Mouse (Mus musculus) limb, embryonic 14.5 days (tissue): Measurements from ENCODE around the gene Tbc1d10c. TPM values are rescaled to one million over a fixed set of nuclear protein-coding genes. Genes with fewer than 3 reads are reported as not detected.

Experiments
- ATAC-seq: fragments of 200-750 bp; cut with Nextera tagmentation; 2 replicates; pipeline ENCODE4 v1.8.0; 2017; ENCODE audit warnings: low read depth, moderate number of reproducible peaks, moderate TSS enrichment; ENCODE audit not compliant: low FRiP score
- DNase-seq: peaks from one replicate; pipeline ENCODE4 v3.0.0-alpha.2; 2015; ENCODE audit warnings: low spot score
- H3K27ac ChIP-seq: fragments of 300-500 bp; sonication (generic); replicated peaks from 2 replicates; pipeline ENCODE4 v1.5.1; 2014; ENCODE audit warnings: low read depth, mild to moderate bottlenecking, low read length, moderate library complexity, mixed read lengths
- H3K27me3 ChIP-seq: fragments of 300-500 bp; sonication (generic); 2 replicates; pipeline ENCODE4 v1.6.1; 2014; ENCODE audit warnings: low read length, mixed read lengths; ENCODE audit not compliant: control insufficient read depth, insufficient read depth
- H3K36me3 ChIP-seq: fragments of 300-500 bp; sonication (generic); 2 replicates; pipeline ENCODE4 v1.6.1; 2014; ENCODE audit warnings: mild to moderate bottlenecking, low read length, moderate library complexity, mixed read lengths; ENCODE audit not compliant: control insufficient read depth, insufficient read depth
- H3K4me1 ChIP-seq: fragments of 300-500 bp; sonication (generic); 2 replicates; pipeline ENCODE4 v1.6.1; 2014; ENCODE audit warnings: antibody characterized with exemption, low read length, mixed read lengths; ENCODE audit not compliant: control insufficient read depth, insufficient read depth
- H3K4me2 ChIP-seq: fragments of 300-500 bp; sonication (generic); replicated peaks from 2 replicates; pipeline ENCODE4 v1.6.1; 2014; ENCODE audit warnings: low read depth, mild to moderate bottlenecking, low read length, moderate library complexity; ENCODE audit not compliant: severe bottlenecking
- H3K4me3 ChIP-seq: fragments of 300-500 bp; sonication (generic); replicated peaks from 2 replicates; pipeline ENCODE4 v1.5.1; 2014; ENCODE audit warnings: low read length
- H3K9ac ChIP-seq: fragments of 300-500 bp; sonication (generic); 2 replicates; pipeline ENCODE4 v1.6.1; 2014; ENCODE audit warnings: mild to moderate bottlenecking, low read depth, low read length, moderate library complexity; ENCODE audit not compliant: severe bottlenecking
- H3K9me3 ChIP-seq: fragments of 300-500 bp; sonication (generic); 2 replicates; pipeline ENCODE4 v1.6.1; 2016; ENCODE audit warnings: low read length; ENCODE audit not compliant: control insufficient read depth
- POLR2A ChIP-seq: fragments of 200-500 bp; IDR thresholded peaks from 2 replicates; pipeline ENCODE4 v1.8.0; 2012; ENCODE audit warnings: inconsistent platforms, mild to moderate bottlenecking, moderate library complexity, borderline replicate concordance; ENCODE audit not compliant: insufficient read depth, insufficient read length; ENCODE audit errors: extremely low read depth
- WGBS: fragments of 180-500 bp; shearing (Covaris S2); extraction: QIAGEN DNeasy Blood & Tissue Kit; methylation state at CpG from one replicate; pipeline ENCODE4 v1.1.7; 2014; 5-methylcytosine and 5-hydroxymethylcytosine counted together
- polyA plus RNA-seq, 2 experiments: library from polyadenylated mRNA; depleted of rRNA in 1 of 2; stranded (reverse) in 1 of 2; unstranded in 1 of 2; fragments of >200 nt; fragmentation: Nextera tagmentation in 1 of 2; extraction: Ambion mirVana in 1 of 2; gene quantifications; 2 replicates each; pipeline versions ENCODE4 v1.2.1 to v1.2.3; 2012 to 2014

Tbc1d10c gene
- polyA plus RNA-seq, 2 experiments = 3.9 to 4.5 TPM

DNA sequence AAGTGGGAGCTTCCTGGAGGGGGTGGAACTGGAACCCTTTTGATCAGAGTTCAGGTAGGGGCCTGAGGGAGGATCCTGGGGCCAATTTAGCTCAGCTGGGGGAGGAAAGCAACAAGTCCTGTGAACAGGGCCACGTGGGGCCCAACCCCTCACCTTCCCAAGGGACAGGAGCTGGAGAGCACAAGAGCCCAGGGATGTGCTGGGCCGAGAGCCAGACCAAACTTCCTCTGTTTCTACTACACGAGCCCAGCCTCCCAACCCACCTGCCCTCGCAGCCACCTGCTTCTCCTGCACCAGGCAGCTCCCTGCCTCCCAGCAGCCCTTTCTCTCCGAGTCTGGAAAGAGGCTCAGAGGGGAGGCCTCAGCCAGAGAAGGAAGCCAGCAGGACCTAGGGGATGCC, 5.5 kb upstream of the Tbc1d10c start:
- peaks cover 22% of the 10 kb centered on the region for H3K4me1 ChIP-seq
- no peak overlapping the region for H3K4me2 ChIP-seq
- H3K9ac ChIP-seq = no peak overlapping the region
- no peak for TF ChIP-seq POLR2A
- no peaks in the 10 kb centered on the region for H3K27me3 ChIP-seq
- H3K9me3 ChIP-seq = no peaks in the 10 kb centered on the region
- DNase-seq = peak; percentile 24
- H3K36me3 ChIP-seq = peaks cover 74% of the 10 kb centered on the region
- ATAC-seq = no peak
- no peak overlapping the region for H3K4me3 ChIP-seq
- H3K27ac ChIP-seq = no peak overlapping the region
- 14% methylated on average over 4 of the region's 5 CpGs for WGBS

DNA sequence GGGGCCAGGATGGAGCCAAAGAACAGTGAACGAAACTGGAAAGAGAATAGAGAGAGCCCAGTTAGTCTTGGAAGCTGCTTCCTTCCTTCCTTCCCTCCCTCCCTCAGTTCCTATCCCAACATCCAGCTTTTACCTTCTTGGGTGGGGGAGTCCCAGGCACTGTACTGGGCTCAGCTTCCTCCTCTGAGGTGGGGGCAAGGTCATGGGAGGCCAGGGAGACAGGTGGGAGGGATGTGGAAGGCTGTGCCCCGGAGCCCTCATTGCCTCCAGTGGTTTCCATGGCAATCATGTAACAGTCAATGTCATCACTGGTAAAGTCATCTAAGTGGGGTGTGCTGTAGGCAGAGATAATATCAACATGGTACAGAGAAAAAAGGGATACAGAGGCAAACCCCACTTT, 5.0 kb upstream of the Tbc1d10c start:
- Histone ChIP-seq H3K4me2 (no peak overlapping the region), H3K9ac (no peak overlapping the region), H3K36me3 (peaks cover 74% of the 10 kb centered on the region), H3K9me3 (no peaks in the 10 kb centered on the region), H3K4me1 (peaks cover 26% of the 10 kb centered on the region), H3K27ac (no peak overlapping the region), H3K27me3 (no peaks in the 10 kb centered on the region), H3K4me3 (no peak overlapping the region)
- no peak for ATAC-seq
- DNase-seq = no peak
- TF ChIP-seq POLR2A = no peak
- 47% methylated on average over 2 of the region's 2 CpGs for WGBS

DNA sequence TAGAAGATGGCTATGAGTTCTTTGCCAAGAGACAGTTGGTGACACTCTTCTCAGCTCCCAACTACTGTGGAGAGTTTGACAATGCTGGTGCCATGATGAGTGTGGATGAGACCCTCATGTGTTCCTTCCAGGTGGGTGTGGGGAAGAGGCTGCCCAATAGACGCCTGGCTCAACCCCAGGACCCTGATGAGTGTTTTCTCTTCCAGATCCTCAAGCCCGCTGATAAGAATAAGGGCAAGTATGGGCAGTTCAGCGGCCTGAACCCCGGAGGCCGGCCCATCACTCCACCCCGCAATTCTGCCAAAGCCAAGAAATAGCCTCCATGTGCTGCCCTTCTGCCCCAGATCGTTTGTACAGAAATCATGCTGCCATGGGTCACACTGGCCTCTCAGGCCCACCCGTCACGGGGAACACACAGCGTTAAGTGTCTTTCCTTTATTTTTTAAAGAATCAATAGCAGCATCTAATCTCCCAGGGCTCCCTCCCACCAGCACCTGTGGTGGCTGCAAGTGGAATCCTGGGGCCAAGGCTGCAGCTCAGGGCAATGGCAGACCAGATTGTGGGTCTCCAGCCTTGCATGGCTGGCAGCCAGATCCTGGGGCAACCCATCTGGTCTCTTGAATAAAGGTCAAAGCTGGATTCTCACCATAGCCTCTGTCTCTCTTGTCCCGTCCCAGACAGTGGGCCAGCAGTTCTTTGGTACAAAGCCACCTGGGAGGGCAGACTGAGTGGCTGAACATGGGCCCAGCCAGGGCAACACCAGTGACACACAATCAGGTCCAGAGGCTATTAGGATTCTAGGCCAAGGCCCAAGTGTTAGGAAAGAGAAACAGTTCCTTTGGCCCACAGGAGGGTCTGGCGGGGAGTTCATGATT, 3.9 kb upstream of the Tbc1d10c start:
- no peak overlapping the region for H3K27ac ChIP-seq
- DNase-seq (no peak), ATAC-seq (no peak)
- H3K9ac ChIP-seq = no peak overlapping the region
- H3K4me2 ChIP-seq = no peak overlapping the region
- H3K27me3 ChIP-seq = no peaks in the 10 kb centered on the region
- WGBS = 85% methylated on average over 12 of the region's 12 CpGs
- peaks cover 70% of the 10 kb centered on the region for H3K36me3 ChIP-seq
- peaks cover 16% of the 10 kb centered on the region for H3K4me1 ChIP-seq
- no peaks in the 10 kb centered on the region for H3K9me3 ChIP-seq
- H3K4me3 ChIP-seq = no peak overlapping the region
- no peak for TF ChIP-seq POLR2A

DNA sequence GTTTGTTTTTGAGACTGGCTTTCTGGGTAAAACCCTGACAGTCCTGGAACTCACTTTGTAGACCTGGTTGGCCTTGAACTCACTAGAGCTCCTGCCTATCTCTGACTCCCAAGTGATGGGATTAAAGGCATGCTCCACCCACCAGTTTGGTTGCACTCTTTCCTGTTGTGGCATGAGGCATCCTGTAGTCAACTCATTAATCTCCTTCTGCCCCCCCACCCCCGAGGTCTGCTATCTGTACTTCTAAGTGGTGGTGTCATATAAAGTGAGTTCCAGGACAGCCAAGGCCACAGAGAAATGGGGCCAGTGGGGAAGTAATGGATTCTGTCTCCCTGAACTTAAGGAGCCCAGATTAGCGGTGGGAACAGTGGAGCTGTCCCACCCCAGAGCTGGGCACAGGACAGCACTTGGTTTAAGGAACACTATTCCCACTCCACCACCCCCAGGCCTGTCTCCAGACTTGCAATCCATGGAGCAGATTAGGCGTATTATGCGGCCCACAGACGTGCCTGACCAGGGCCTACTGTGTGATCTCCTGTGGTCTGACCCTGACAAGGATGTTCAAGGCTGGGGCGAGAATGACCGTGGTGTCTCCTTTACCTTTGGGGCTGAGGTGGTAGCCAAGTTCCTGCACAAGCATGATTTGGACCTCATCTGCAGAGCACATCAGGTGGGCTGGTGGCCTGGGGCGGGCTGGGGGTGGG, 3.1 kb upstream of the Tbc1d10c start:
- no peak overlapping the region for H3K4me2 ChIP-seq
- TF ChIP-seq POLR2A = no peak
- H3K9me3 ChIP-seq = no peaks in the 10 kb centered on the region
- H3K4me3 ChIP-seq = no peak overlapping the region
- ATAC-seq = no peak
- peaks cover 62% of the 10 kb centered on the region for H3K36me3 ChIP-seq
- no peak overlapping the region for H3K9ac ChIP-seq
- no peaks in the 10 kb centered on the region for H3K27me3 ChIP-seq
- H3K4me1 ChIP-seq = peaks cover 15% of the 10 kb centered on the region
- no peak overlapping the region for H3K27ac ChIP-seq
- no peak for DNase-seq
- WGBS = 82% methylated on average over 8 of the region's 8 CpGs

DNA sequence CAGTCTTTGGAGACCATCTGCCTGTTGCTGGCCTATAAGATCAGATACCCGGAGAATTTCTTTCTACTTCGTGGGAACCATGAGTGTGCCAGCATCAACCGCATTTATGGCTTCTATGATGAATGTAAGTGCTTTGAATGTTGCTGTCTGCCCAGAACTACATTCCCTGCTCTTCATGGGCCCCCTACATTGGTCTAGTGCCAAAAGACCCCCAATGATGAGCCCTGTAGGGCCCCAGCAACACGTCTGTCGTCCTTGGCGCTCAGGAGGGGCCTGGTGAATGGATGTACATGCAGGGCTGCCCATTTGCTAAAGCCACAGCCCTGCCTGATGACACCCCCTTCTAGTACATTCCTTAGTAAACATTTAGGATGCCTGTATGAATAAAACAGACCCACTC, 2.0 kb upstream of the Tbc1d10c start:
- H3K27me3 ChIP-seq = no peaks in the 10 kb centered on the region
- peaks cover 15% of the 10 kb centered on the region for H3K4me1 ChIP-seq
- peak overlapping the region; percentile 87 for H3K4me2 ChIP-seq
- H3K9me3 ChIP-seq = no peaks in the 10 kb centered on the region
- peak overlapping the region; percentile 97 for H3K9ac ChIP-seq
- 61% methylated on average over 6 of the region's 6 CpGs for WGBS
- H3K4me3 ChIP-seq = peak overlapping the region; percentile 97
- no peak for TF ChIP-seq POLR2A
- peaks cover 52% of the 10 kb centered on the region for H3K36me3 ChIP-seq
- H3K27ac ChIP-seq = no peak overlapping the region
- ATAC-seq (no peak), DNase-seq (no peak)
